Mouse (Mus musculus): Measurements from ENCODE around the gene Gm17606. TPM values are rescaled to one million over a fixed set of nuclear protein-coding genes. Genes with fewer than 3 reads are reported as not detected.

Gm17606 gene
- polyA plus RNA-seq, 1 experiment from 2014 or later: not detected

DNA sequence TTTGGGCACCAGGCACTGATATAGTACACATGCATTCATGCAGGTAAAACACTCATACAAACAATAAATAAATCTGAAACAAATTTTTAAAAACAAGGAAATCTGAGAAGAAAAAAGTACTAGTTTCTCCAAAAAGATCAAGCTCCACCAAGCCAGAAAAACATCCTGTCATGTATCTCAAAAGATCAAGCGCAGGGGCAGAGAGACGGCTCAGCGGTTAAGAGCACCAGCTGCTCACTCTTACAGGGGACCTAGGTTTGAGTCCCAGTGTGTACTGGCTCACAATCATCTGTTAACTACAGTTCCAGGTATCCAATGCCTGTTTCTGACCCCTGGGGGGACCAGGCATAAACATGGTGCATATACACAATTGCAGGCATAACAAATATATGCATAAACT, 41.6 kb downstream of the Gm17606 start:
- Histone ChIP-seq H3K9ac (replicated peaks; ENCODE audit: low read depth) (no peak overlapping the region), H3K36me3 (ENCODE audit: insufficient read depth, low read length) (peaks cover 10% of the 10 kb centered on the region; the same call in 1 of the 2 replicates), H3K4me3 (ENCODE audit: low read depth, low read length) (no peak overlapping the region), H3K27ac (ENCODE audit: low read length) (no peak overlapping the region), H3K9me3 (ENCODE audit: low read length) (no peaks in the 10 kb centered on the region), H3K4me2 (replicated peaks; ENCODE audit: low read depth, low read length) (no peak overlapping the region), H3K4me1 (ENCODE audit: insufficient read depth, low read depth, low read length) (no peaks in the 10 kb centered on the region), H3K27me3 (replicated peaks; ENCODE audit: insufficient read depth, low read length) (no peaks in the 10 kb centered on the region)
- TF ChIP-seq CTCF (IDR thresholded peaks at IDR 0.05): no peak
- TF ChIP-seq EP300 (IDR thresholded peaks at IDR 0.05): no peak
- WGBS: 87% methylated on average over 3 of the region's 3 CpGs
- DNase-seq (ENCODE audit: low spot score) (no peak), ATAC-seq (no peak)

DNA sequence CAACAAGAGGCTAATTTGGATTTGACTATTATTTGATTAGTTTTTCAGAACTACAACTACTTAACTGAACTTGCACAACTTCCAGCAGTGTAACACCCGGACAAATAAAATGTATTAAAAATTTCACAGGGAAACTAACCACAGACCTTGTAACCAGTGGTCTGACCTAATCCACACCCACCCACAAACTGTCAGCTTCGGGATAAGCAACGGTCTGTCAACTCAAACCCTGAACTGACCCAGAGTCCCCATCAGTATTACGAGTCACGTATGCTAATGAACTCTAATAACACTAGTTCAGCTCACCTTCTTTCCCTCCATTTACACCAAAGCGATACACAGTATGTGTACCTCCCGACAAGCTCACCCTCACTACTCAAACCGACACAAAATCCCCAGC, 44.7 kb downstream of the Gm17606 start:
- TF ChIP-seq EP300 (IDR thresholded peaks at IDR 0.05) (no peak), CTCF (IDR thresholded peaks at IDR 0.05) (no peak)
- Histone ChIP-seq H3K27ac (ENCODE audit: low read length) (peak overlapping the region; percentile 98), H3K9ac (replicated peaks; ENCODE audit: low read depth) (peak overlapping the region; percentile 99), H3K4me2 (replicated peaks; ENCODE audit: low read depth, low read length) (peak overlapping the region; percentile 71), H3K27me3 (replicated peaks; ENCODE audit: insufficient read depth, low read length) (no peaks in the 10 kb centered on the region), H3K9me3 (ENCODE audit: low read length) (no peaks in the 10 kb centered on the region), H3K4me3 (ENCODE audit: low read depth, low read length) (peak overlapping the region; percentile 96), H3K4me1 (ENCODE audit: insufficient read depth, low read depth, low read length) (peaks cover 8% of the 10 kb centered on the region; the same call in 1 of the 2 replicates), H3K36me3 (ENCODE audit: insufficient read depth, low read length) (no peaks in the 10 kb centered on the region)
- WGBS: 4% methylated on average over 8 of the region's 8 CpGs
- no peak for ATAC-seq
- peak; percentile 25 for DNase-seq (ENCODE audit: low spot score)

DNA sequence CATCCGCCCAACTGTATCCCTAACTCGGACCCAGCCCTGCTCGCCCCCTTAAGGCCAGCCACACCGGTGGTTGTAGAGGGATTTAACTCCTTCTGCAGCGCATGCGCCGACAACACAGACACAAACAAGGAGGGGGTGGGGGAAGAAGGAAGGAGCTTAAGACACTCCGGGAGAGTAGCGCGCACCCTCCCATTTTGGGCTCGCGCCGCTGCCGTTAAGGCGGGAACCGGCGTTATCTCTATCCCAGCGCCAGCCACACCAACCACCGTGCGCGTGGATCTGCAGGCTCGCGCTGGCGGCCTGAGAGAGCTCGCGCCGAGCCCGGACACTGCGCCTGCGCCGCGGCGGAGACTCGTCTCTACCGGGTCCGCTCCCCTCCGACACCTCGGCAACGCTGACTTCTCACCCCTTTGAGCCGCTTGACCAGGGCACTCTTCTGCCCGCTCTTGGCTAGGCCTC, 45.3 kb downstream of the Gm17606 start, which contains the start of gene 1700123O20Rik:
1700123O20Rik (plus strand) TSS at position 154 of the 459 bp plus-strand sequence.
- peak; percentile 66 for ATAC-seq
- Histone ChIP-seq H3K27me3 (replicated peaks; ENCODE audit: insufficient read depth, low read length) (no peaks in the 10 kb centered on the region), H3K36me3 (ENCODE audit: insufficient read depth, low read length) (no peaks in the 10 kb centered on the region; the same call in 1 of the 2 replicates), H3K4me2 (replicated peaks; ENCODE audit: low read depth, low read length) (peak within 1 kb of the TSS; percentile 71), H3K9me3 (ENCODE audit: low read length) (no peaks in the 10 kb centered on the region), H3K4me3 (ENCODE audit: low read depth, low read length) (peak within 1 kb of the TSS; percentile 96), H3K4me1 (ENCODE audit: insufficient read depth, low read depth, low read length) (peaks cover 8% of the 10 kb centered on the region; the same call in 1 of the 2 replicates), H3K27ac (ENCODE audit: low read length) (peak within 1 kb of the TSS; percentile 98), H3K9ac (replicated peaks; ENCODE audit: low read depth) (peak within 1 kb of the TSS; percentile 99)
- DNase-seq (ENCODE audit: low spot score): peak; percentile 96
- WGBS: 0% methylated on average over 38 of the region's 41 CpGs
- no peak for TF ChIP-seq EP300 (IDR thresholded peaks at IDR 0.05)
- peak; percentile 67 for TF ChIP-seq CTCF (IDR thresholded peaks at IDR 0.05)

DNA sequence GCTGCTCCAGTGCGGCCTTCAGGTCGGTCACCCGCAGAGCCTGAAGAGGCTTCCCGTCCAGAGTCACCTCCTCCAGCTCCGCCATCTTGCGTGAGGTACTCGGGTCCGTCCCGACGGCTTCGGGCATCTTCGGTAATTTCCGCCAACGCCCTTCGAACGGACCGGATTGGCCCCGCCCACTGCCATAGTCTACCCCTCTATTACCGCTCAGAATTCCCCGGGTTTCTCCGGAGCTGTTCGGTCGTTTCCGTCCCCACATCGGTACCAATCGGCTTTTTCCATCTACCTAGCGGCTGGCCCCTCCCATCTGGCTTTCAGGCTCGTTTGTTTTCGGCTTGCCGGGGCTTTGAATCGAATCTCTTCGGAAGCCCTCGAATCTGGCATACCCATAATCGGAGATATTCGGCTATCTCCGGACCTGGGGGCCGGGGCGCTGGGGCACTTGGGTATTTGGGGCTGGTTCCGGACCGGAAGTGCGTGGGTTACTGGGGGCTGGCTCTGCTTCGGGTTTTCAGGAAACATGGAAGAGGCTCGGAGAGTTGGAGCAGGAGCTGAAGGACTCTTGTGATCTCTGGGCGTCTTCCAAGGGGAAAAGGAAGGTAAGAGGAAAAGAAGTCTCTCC, 45.9 kb downstream of the Gm17606 start, which contains the start of gene Acin1:
Acin1 (minus strand) TSS at position 410 of the 622 bp plus-strand sequence.
- no peaks in the 10 kb centered on the region for H3K27me3 ChIP-seq (replicated peaks; ENCODE audit: insufficient read depth, low read length)
- DNase-seq (ENCODE audit: low spot score) (peak; percentile 100), ATAC-seq (peak; percentile 96)
- H3K4me3 ChIP-seq (ENCODE audit: low read depth, low read length): peak within 1 kb of the TSS; percentile 96
- H3K4me1 ChIP-seq (ENCODE audit: insufficient read depth, low read depth, low read length): peaks cover 8% of the 10 kb centered on the region; the same call in 1 of the 2 replicates
- under 1% methylated on average over 44 of the region's 44 CpGs for WGBS
- peak within 1 kb of the TSS; percentile 98 for H3K27ac ChIP-seq (ENCODE audit: low read length)
- peak within 1 kb of the TSS; percentile 71 for H3K4me2 ChIP-seq (replicated peaks; ENCODE audit: low read depth, low read length)
- no peaks in the 10 kb centered on the region for H3K9me3 ChIP-seq (ENCODE audit: low read length)
- TF ChIP-seq CTCF (IDR thresholded peaks at IDR 0.05) (no peak), EP300 (IDR thresholded peaks at IDR 0.05) (peak; percentile 65; the same call in 1 of the 2 replicates)
- H3K9ac ChIP-seq (replicated peaks; ENCODE audit: low read depth): peak within 1 kb of the TSS; percentile 99
- no peaks in the 10 kb centered on the region; the same call in 1 of the 2 replicates for H3K36me3 ChIP-seq (ENCODE audit: insufficient read depth, low read length)

DNA sequence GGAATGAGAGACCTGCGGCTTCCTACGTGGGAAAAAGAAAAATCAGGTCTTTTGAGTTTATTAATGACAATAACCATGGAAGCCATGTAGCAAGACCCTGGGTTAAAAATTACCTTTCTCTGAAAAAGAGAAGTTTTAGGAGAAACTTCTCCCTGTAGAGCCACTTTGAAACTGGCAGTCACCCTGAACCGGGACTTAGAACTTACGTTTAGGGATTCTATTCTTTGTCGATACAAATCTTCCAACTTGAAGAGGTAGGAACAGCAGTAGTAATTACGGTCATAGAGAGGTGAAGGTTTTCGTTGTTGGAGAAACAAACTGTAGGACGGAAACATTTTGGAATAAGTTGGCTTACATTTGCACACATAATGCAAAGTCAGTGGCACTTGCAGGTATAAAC, 46.5 kb downstream of the Gm17606 start:
- peaks cover 8% of the 10 kb centered on the region; the same call in 1 of the 2 replicates for H3K4me1 ChIP-seq (ENCODE audit: insufficient read depth, low read depth, low read length)
- ATAC-seq: no peak
- WGBS: 2% methylated on average over 8 of the region's 8 CpGs
- H3K36me3 ChIP-seq (ENCODE audit: insufficient read depth, low read length): no peaks in the 10 kb centered on the region; the same call in 1 of the 2 replicates
- no peaks in the 10 kb centered on the region for H3K27me3 ChIP-seq (replicated peaks; ENCODE audit: insufficient read depth, low read length)
- peak overlapping the region; percentile 71 for H3K4me2 ChIP-seq (replicated peaks; ENCODE audit: low read depth, low read length)
- no peak for TF ChIP-seq EP300 (IDR thresholded peaks at IDR 0.05)
- TF ChIP-seq CTCF (IDR thresholded peaks at IDR 0.05): no peak
- peak overlapping the region; percentile 98 for H3K27ac ChIP-seq (ENCODE audit: low read length)
- H3K9ac ChIP-seq (replicated peaks; ENCODE audit: low read depth): peak overlapping the region; percentile 62
- H3K4me3 ChIP-seq (ENCODE audit: low read depth, low read length): peak overlapping the region; percentile 96
- DNase-seq (ENCODE audit: low spot score): peak; percentile 35
- H3K9me3 ChIP-seq (ENCODE audit: low read length): no peaks in the 10 kb centered on the region

DNA sequence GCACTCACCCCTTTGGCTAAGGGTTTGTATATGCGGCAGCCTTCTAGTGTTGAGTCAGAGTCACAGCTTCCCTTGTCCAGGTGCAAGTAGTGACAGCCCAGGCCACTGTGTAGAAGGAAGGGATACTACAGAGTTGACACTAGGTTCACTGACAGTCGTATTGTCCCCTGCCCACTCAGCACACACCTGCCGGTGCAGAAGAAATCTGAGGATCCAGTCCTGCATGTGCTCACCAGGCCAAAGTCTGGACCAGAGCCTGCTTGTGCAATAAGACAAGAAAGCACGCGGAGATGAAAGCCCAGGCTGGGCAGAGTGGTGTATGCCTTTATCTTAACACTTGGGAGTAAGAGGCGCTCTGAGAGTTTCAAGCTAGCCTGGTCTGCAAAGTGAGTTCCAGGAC, 54.3 kb downstream of the Gm17606 start:
- ATAC-seq (no peak), DNase-seq (ENCODE audit: low spot score) (no peak)
- no peak overlapping the region for H3K4me2 ChIP-seq (replicated peaks; ENCODE audit: low read depth, low read length)
- H3K36me3 ChIP-seq (ENCODE audit: insufficient read depth, low read length): no peaks in the 10 kb centered on the region; the same call in 1 of the 2 replicates
- no peak for TF ChIP-seq CTCF (IDR thresholded peaks at IDR 0.05)
- TF ChIP-seq EP300 (IDR thresholded peaks at IDR 0.05): no peak
- H3K4me3 ChIP-seq (ENCODE audit: low read depth, low read length): no peak overlapping the region
- no peaks in the 10 kb centered on the region for H3K27me3 ChIP-seq (replicated peaks; ENCODE audit: insufficient read depth, low read length)
- H3K9ac ChIP-seq (replicated peaks; ENCODE audit: low read depth): no peak overlapping the region
- no peaks in the 10 kb centered on the region for H3K9me3 ChIP-seq (ENCODE audit: low read length)
- WGBS: 47% methylated on average over 6 of the region's 6 CpGs
- H3K4me1 ChIP-seq (ENCODE audit: insufficient read depth, low read depth, low read length): no peaks in the 10 kb centered on the region
- H3K27ac ChIP-seq (ENCODE audit: low read length): no peak overlapping the region

All from lung, postnatal 0 days (tissue).